Mouse (Mus musculus): ENCODE measurements around the gene Chil6.
A peak's percentile ranks its signal among the peaks of the same experiment; 100 is the strongest.

Gene Chil6

GRCm38 (mm10) chr3:106406082-106406481 is at the start of gene Chil6:
TSS of gene Chil6 (minus strand) at chr3:106406182.
- DNase-seq: no peak

GRCm38 (mm10) chr3:106452616-106453015 is 46.6 kb upstream of the Chil6 start:
- DNase-seq: no peak

DNA sequence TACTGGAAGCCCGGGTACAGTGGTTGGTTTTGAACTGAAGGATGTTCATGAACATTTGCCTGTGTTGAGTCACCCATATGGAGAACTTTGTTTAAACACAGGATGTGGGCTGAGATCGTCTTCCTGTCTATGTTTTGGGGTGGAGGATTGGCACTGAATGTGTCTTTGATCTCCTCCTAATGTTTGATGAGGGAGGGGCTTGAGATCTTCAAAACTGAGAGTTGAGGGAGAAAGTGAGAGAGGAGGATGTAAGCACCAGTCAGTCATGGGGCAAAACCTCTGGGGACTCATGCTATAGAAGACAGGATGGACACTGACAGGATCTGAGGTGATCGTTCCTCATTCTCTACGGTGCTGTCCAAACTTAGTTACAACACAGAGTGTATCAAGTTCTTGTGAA is 43.6 kb upstream of the Chil6 start:
- DNase-seq: peak in 1 of 2 experiments; percentile 6

DNA sequence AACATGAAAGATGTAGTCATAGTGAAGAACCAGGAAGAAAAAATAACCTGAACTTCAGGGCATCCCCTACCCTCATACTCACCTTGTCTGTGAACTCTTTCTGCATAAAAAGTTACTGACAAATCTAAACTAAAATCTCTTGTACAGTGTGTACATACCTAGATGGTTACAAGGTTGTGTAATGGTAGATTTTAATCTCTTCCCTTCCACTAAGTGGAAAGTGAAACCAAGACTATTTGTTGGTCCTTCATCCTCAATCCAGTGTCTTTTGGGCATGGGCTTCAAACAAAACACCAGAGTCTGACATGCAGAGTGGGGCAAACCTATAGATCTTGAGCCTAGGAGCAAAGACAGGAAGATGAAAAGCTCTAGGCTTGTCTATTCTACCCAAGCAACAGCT is 43.0 kb upstream of the Chil6 start:
- DNase-seq: no peak

DNA sequence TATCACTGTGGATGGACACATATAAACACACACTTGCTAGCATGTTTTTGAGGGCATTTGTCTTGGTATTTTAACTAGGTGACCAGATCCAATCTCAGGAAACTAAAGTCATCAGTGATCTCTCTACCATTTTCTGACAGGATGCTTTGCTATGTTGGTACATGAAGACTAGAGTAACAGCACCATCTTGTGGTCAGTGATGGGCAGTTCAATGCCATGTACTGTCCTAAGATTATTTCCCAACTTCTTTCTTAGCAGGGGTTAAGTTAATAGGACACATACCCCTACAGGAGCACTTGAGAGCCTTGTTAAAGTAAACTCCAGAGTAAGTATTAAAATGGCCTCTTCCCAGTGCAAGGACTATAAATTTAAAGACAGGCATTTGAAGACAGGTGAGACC is 42.6 kb upstream of the Chil6 start:
- no peak for DNase-seq
